Mouse (Mus musculus) CH12.LX (cell line): ENCODE measurements around the gene Vwce.

Experiments
- CTCF ChIP-seq, 2 experiments: IDR thresholded peaks in 1 of 2; conservative IDR thresholded peaks in 1 of 2; 2 replicates each; pipeline ENCODE4 v1.5.1; 2011 to 2012; ENCODE audit warnings: low read depth in 2 of 2, low read length in 2 of 2, improper control_type of control experiment in 1 of 2, inconsistent platforms in 1 of 2, mild to moderate bottlenecking in 1 of 2, moderate library complexity in 1 of 2
- IRF4 ChIP-seq: IDR thresholded peaks from 2 replicates; pipeline ENCODE4 v1.6.1; 2014; ENCODE audit warnings: low read depth, mild to moderate bottlenecking, inconsistent platforms, low read length, improper control_type of control experiment
- MXI1 ChIP-seq: IDR thresholded peaks from 2 replicates; pipeline ENCODE4 v1.6.1; 2011; ENCODE audit warnings: mild to moderate bottlenecking, low read depth, low read length, improper control_type of control experiment
- SMC3 ChIP-seq: IDR thresholded peaks from 2 replicates; pipeline ENCODE4 v1.6.1; 2011; ENCODE audit warnings: low read depth, low read length, improper control_type of control experiment

GRCm38 (mm10) chr19:10692361-10692760 lies 58.3 kb downstream of the Vwce start:
- no peak for TF ChIP-seq IRF4
- TF ChIP-seq MXI1 = no peak
- TF ChIP-seq CTCF (conservative IDR thresholded peaks at IDR 0.05 in 1 of 2, IDR thresholded peaks at IDR 0.05 in 1 of 2; ENCODE audit: low read depth in 2 of 2, low read length in 2 of 2) = no peak
- TF ChIP-seq SMC3 = no peak
